Mouse (Mus musculus): ENCODE results near the gene Wfikkn1.
"Not testable (repeated sequence)": the region's sequence is repeated elsewhere in the genome, so short reads cannot be mapped to it uniquely, and the experiment has no call there.

Gene Wfikkn1

DNA sequence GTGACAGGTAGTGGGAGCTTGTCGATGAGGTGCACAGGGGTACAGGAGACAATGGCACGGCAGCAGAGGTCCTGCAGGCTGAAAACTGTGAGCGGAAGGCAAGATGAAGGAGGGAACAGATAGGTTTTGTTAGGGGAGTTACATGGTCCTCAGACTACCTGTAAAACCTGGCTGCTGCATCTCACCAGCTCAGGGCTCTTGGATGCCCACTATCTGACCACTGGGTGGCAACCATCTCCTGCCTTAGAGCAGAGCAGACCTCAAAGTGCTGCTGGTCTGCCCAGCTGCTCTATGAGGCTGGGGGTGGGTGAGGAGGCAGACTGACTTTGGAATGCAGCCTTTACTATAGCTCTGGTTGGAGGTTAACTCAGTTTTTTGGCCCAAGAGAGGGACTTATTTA, 3.2 kb upstream of the Wfikkn1 start:
- no peak for DNase-seq

DNA sequence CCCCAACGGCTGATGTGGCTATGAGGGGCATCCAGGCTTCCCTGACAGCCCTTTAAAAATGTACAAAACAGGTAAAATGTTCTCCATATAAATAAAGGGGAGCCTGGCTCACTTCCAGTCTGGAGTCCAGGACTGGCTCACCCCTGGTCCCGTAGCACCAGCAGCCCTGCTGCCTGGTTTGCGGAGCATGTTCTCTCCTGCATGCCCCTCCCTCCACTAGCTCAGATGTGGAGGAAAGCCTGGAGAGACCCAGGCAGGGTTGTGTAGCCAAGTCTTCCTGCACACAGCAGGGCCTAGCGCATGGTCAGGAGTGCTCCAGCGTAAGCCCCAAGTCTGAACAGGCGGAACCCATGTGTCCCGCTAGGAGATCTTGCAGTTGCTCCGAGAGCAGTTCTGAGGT, 2.6 kb upstream of the Wfikkn1 start:
- DNase-seq: no peak

DNA sequence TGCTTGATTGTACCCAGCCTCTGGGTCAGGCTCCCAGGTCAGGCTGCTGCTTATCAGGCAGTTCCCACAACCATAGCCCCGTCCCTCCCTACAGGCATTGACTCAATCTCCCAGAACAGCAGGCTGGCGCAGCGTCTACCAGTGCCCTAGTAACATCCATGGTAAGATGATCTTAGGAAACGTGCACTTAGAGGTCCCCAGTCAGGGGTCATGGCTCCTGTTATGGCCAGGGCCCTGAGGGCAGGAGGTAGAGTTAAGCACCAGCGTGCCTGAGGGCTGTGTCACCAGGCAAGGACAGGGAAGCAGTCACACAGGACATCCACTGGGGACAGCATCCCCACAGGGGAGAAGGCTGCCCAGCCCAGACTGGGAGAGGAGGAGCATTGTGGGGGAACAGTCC, 1.6 kb upstream of the Wfikkn1 start:
- DNase-seq: no peak

DNA sequence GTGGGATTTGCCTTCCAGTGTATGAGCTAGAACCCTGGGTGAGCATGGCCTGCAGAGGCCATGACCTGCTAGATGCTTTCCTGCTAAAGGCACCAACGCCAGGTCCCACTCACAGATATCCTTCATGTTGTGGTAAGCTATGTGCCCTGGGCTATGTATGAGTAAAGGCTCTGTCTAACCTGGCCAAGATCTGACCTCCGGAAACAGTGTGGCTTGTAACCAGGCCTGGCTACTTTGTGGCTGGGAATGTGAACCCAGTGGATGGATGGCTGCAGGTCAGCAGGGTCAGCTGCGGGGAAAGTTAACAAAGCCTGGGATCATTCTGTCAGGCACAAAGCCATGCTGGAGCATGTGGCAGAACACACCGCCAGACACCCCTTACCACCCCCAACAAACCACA, 1.0 kb upstream of the Wfikkn1 start:
- no peak for DNase-seq

DNA sequence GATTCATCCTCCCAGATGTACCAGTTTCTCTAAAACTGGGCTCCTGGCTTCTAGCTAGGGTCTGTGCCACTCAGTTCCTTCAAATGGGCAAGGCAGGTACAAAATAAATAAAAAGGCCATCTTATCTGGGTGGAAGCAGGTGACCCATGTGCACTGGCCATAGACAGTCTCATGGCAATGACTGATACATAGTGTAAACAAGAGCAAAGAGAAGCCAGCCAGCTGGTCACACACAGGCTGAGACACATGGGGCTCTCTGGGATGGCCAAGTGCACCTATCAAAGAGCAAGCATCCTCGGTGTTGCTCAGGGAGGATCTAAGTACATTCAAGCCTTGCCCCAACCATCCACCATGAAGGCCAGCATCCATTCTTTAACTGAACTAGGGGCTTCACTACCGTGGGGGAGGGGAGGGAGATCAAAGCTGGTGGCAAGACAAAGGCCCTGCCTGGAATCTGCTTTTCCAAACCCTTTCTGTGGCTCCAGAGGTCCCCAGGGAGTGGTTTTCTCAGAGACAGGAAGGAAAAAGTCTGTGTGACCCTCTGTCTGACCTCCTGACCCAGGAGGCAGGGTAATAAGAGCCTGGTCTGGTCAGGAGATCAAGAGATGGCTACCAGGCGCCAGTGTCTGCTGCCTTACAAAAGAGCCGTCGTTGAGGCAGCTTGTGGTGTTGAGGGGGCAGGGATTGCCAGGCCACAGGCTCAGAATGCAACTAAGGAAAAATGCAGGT, 419 bp upstream of the Wfikkn1 start:
- no peak for DNase-seq

DNA sequence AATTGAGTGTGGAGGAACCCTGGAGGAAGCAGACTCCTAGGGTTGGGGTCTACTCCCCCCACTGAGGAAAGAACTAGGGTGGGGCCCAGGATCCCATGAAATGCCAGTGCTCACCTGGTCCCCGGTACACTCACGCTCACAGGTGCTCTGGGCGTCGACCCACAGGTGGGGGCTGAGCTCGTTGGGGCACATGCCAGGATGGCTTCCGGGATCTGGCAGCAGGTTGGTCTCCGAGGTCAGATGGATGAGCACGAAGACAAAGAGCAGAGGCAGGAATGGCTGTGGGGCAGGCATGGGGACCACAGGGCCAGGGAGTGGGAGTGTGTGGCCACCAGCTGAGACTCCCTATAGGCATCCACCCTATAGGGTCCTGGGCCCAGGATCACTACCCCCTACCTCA, 908 bp downstream of the Wfikkn1 start:
- DNase-seq: no peak

DNA sequence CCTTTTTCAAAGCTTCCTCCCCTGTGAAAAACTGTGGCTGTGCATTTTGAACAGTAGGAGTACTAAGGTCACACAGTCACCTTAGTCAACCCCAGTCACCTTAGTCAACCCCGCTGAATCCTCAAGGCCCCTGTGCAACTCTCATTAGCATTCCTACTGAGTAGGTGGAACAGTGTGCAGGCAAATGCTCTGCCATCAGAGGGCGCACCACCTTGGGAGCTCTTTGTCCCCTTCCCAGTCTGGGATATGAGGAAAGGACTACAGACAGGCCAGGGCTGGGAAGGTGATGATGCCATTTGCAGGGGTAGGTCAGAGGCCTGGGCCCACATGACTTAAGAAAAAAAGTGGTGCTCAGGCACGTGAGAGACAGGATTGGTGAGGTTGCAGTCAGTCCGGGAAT, 1.4 kb downstream of the Wfikkn1 start:
- no peak for DNase-seq

DNA sequence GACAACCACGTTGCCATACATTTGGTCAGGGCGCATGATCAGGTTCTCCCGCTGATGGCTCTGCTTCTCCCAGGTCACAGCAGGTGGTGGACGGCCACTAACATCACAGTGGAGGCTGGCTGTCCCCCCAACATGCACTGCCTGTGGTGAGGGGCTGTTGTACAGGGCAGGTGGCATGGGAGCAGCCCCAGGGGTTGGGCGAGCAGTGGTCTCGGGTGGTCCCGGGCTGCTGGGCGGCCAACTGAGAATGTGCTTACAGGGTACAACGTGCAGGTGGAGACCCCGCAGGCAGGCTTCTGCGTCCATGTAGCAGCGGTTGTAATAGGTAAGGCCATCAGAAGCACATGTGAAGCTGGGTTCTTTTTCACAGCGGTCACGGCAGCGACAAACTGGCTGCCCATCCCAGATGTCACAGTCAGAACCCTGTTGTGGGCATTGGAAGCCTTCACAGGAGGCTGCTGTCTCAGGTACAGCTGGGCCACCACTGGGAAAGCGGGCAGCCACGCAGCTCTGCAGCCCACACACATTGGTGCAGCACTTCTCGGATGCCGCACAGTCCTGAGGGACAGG, 2.0 kb downstream of the Wfikkn1 start:
- DNase-seq: no peak

DNA sequence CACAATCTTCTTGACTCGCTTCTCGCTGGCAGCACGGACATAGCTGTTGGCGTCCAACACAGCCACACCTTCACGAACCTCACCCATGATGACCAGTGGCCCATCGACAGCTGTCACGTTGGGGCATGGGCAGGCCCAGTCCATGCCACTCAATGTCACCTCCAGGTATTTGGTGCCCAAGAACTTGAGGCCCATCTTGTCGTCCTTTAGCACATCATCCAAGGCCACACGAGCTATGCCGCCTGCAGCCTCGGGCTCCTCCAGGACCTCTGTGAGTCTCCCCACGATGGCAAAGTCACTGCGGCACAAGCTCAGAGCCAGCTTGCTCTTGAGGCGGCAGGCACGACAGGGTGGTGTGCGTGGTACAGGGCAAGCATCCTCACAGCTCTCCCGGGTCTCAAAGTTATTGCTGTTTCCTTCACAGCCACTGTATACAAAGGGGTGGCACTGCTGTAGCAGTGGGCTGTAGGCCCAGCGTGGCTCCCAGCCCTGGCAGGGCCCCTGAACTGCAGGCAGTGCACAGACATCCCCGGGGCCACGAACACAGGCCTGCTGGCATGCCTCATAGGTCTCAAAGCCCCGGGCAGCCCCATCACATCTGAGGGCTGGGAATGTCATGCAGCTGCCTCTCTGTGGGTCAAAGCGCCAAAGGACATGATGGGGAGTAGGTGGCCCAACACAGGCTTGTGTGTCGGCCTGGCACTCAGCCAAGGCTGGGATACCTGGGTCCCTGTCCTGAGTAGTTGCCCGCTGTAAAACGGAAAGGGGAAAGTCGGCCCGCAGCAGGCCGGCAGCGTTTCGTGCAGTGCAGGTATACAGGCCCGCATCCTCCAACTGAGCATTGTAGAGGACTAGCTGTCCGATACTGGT, 2.7 kb downstream of the Wfikkn1 start:
- no peak for DNase-seq

DNA sequence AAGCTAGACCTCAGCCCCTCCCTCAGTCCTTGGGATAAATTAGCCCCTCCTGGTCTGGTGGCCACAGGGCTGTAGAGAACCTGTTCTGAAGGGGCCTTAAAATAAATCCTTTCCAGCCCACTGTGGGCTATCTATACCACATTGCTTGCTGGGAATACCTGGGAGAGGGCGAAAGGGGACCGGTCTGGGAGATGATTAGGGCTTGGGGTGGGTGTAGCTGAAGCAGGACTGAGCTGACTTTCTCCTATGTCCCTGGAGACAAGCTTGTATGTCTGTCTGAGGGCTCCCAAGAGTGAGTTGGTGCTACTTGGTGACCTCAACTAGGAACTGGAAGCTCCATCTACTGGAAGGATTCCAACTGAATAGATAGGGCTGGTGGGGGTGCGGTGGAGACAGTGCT, 3.6 kb downstream of the Wfikkn1 start:
- DNase-seq: no peak

DNA sequence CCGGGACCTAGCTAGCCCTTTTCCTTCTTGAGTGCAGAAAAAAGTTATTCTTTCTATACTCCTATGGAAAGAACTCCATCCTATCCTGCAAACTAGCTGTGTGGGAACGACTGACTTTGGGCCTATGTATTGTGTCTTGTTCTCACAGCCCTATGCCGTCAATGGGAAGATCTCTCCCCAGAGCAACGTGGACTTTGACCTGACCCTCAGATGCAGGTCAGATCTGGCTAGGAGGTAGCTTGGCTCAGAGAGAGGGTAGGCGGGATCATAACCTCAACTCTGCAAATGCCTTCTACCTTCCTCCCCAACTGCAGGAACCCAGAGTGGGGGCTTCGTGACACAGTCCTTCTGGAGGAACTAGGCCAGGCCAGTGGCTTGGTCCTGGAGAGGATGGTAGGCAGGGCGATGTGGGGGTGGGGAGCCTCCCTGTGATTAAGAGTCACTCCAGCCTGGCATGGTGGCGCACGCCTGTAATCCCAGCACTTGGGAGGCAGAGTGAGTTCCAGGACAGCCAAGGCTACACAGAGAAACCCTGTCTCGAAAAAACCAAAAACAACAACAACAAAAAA, 4.2 kb downstream of the Wfikkn1 start:
- no peak for DNase-seq

DNA sequence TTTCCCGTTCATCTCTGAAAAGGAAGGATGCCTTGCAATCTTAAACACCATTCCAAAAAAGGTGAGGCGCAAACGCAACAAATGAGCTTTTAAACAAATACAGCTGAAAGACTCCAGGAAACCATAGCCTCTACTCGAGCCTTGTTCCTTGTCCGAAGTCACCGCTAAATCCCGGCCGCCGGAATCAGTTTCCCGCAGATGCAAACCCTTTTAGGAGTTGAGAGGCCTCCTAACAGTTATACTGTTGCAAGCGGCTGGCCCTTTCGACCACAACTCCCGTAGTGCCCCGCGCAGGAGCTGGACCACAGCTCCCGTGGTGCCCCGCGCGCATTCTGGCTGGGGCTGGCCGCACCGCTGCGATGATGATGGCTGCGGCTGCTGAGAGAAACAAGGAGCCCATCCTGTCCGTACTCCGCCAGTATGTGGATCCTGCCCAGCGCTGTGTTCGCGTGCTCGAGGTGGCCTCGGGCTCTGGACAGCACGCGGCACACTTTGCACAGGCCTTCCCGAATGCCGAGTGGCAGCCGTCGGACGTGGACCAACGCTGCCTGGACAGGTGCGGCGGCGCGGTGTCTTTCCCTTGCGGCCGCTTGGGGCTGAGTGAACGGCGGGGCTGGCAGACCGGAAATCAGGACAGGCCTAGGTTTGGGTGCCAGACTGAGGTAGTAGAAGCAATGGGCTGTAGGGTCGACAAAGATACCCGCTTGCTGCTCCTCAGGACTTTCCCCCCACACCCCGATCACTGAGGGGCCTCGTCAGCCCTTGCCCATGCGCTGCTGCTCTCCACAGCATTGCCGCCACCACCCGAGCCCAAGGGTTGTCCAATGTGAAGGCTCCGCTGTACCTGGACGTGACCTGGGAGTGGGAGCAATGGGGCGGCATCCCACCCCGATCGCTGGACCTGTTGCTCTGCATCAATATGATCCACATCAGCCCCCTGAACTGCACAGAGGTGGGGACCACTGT, 5.2 kb downstream of the Wfikkn1 start:
- peak; percentile 86 to 87 for DNase-seq

DNA sequence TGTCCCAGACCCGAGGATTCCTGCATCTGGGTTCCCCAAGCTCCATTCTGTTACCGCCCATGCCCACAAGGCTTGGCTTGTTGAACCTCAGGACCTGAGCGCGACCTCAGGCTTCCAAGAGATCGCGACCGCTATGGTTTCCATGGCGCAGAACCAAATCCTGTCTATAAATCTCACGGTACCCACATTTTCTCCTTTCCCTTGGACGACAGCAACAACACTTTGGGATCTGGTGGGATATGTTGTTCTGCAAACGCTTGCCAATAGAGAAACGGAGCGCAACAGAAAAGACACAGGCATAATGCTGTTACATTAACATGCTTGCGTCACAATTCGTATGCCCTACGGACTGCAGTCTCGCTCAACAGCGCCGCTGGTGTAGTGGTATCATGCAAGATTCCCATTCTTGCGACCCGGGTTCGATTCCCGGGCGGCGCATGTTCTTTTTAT, 5.9 kb downstream of the Wfikkn1 start, which contains the start of gene Mettl26:
Mettl26 (plus strand) TSS at position 354 of the 450 bp plus-strand sequence.
- DNase-seq: peak; percentile 96

DNA sequence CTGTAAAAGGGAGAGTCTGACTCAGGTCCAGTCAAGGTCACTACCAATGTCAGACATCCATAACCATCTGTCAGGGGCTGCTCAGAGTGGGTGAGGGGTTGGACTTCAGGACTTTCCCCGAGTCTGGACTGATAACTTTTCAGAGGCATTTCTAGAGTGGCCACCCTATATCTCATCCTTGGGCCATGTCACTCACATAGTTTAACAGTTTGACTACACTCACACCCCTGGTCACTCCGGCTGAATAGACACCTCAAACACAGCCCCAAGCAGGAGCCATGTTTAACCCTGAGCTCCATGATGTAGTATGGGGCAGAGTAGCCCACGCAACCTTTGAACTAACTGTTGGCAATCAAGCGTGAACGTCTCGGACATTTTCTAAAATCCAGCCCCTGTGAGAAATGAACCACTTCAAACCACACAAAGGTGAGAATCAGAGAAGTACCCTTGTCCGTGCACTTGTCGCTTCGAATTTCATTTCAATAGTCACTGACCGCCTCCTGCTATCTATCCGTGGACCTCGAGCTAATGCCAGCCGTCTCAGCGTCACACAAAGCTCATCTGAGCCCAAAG, 6.4 kb downstream of the Wfikkn1 start:
- no peak for DNase-seq

DNA sequence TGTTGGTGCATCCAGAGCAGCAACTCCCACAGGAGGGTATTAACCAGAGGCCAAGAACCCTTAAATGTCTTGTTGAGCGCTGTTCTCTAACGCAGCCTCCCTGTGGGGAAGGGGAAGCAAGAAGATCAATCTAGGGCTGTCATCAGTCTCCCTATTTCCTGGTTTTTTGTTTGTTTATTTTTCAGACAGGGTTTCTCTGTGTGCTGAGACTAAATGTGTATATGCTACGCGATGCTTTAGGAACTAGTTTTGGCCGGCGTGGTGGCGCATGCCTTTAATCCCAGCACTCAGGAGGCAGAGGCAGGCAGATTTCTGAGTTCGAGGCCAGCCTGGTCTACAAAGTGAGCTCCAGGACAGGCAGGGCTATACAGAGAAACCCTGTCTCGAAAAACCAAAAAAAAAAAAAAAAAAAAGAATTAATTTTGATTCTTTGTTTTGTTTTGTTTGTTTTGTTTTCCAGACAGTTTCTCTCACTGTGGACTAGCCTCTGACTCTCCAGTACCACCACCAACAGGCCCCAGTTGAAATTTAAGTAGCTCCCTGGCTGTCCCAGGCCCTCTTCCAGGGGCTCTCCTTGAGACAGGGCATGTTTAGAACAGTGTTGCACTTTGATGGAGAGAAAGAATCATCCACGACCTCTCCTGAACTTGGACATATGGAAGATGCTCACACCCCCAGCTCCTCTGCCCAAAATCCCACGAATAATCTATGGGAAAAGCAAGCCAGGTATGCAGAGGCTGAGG, 7.1 kb downstream of the Wfikkn1 start:
- DNase-seq: no peak

DNA sequence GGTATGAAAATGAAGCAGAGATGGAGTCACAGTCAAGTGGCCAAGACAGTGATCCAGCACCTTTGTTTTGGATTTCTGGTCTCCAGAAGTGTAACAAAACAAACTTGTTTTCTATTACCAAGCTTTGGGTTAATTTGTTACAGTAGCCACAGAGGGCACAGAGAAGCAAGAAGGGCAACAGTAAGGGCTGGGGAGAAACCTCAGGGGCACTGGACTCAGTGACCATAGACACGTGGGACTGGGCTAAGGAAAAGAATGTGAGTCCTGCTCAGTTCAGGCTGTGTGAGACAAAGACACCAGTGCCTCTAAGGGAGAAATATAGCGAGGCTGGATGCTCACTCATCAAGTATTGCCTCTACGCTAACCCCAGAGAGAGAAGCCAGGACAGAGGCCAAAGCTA, 8.0 kb downstream of the Wfikkn1 start:
- no peak for DNase-seq

DNA sequence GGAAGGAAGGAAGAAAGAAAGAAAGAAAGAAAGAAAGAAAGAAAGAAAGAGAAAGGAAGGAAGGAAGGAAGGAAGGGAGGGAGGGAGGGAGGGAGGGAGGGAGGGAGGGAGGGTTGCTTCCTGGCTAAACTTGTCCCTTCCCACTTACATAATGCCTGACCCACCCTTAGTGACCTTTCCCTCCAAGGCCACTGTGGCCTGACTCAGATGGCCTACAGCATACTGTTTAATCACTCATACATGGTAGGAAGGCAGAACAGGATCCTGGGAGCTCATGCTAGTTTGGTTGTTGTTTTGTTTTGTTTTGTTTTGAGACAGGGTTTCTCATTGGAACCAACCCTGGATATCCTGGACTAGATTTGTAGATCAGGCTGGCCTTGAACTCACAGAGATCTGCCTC, 9.1 kb downstream of the Wfikkn1 start:
- DNase-seq: not testable (repeated sequence)

DNA sequence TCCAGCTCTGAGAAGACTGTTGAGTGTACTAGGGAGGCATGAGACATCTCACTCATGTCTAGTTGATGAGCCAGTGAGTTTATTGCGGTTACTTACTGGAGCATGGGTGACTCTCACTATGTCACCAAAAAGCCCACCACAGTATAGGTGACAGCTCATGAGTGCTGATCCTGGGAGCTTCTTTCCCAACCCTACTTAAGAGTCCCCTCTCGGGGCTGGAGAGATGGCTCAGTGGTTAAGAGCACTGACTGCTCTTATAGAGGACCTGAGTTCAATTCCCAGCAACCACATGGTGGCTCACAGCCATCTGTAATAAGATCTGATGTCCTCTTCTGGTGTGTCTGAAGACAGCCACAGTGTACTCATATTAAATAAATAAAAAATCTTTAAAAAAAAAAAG, 10.7 kb downstream of the Wfikkn1 start:
- DNase-seq: no peak

DNA sequence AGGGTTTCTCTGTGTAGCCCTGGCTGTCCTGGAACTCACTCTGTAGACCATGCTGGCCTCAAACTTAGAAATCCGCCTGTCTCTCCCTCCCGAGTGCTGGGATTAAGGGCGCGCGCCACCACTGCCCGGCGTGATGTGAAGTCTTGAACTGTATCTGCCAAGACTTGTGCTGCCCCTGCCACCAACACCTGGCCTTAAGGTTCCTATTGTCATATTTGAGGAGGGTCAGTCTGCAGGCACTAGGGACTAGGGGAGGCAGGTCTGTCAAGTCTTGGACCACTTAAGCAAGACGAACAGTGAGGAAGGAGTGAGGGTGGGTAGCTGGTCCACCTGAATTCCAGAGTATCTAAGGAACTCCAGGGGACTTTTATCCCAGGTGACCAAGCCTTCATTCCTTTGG, 11.2 kb downstream of the Wfikkn1 start:
- no peak for DNase-seq

DNA sequence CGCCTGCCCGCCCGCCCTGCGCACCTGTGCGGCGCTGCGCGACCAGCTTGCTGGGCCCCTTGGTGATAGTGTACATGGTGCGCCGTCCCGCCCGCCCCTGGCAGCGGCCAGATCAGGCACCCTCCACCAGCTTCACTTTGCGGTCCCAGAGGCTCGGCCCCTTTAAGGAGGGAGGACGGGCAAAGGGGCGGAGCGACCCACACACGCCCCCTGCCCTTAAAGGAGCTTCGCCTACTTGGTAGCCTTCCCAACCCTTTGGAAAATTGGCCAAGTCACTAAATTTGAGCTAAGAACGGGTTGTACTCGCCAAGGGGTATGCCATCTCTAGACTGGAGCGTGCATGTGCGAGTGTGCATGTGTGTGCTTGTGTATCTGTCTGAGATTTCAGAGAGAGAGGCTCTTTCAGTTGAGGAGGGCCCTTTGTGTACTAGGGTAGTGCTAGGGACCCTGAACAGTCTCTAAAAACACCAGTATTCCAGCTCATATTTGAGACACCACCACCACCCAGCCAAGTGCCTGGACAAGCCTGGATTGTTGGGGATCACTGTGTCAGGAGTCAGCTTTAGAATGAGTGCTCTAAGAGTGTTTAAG, 12.0 kb downstream of the Wfikkn1 start, which contains the start of gene Mcrip2:
Mcrip2 (minus strand) TSS at position 164 of the 591 bp plus-strand sequence.
- peak; percentile 52 to 55 for DNase-seq

Data from B cell, adult 2 months (primary cell).